12 mouse cellular contexts compared by ENCODE assay signal in genomic region chr3:39088948-39089347, GRCm38 (mm10).
"Had no signal": no experiment of that assay in that cellular context is flagged by ENCODE, and none has a peak within 500 bp of the region (broad histone marks: within the 10 kb centered on the region; RNA-seq: fewer than 3 reads in every experiment).

No protein-coding gene starts in this region.

- DNase-seq: gastrocnemius, postnatal 14 days; gastrocnemius, postnatal 36 days; heart, adult 2 months; heart, postnatal 14 days; heart, postnatal 36 days; kidney, adult 11 months; kidney, adult 2 months; kidney, adult 9 months; kidney, postnatal 14 days; kidney, postnatal 36 days; liver; liver, embryonic 13.5 days had no signal
